Mouse (Mus musculus): ENCODE results near the gene Tekt3. TPM values are rescaled to one million over a fixed set of nuclear protein-coding genes. Genes with fewer than 3 reads are reported as not detected.

The Tekt3 gene
- polyA plus RNA-seq, 1 experiment from 2014 or later: 0.79 TPM

- ATAC-seq: no peak
- no peak overlapping the region for H3K4me3 ChIP-seq (ENCODE audit: low read depth, low read length)
- DNase-seq (ENCODE audit: low spot score): no peak
- H3K4me2 ChIP-seq (replicated peaks; ENCODE audit: low read depth, low read length): no peak overlapping the region
- no peak overlapping the region for H3K9ac ChIP-seq (replicated peaks; ENCODE audit: low read depth)
- H3K27ac ChIP-seq (ENCODE audit: low read length): no peak overlapping the region
- H3K36me3 ChIP-seq (ENCODE audit: insufficient read depth, low read length): peaks cover 41% of the 10 kb centered on the region
- 62% methylated on average over 4 of the region's 4 CpGs for WGBS
- TF ChIP-seq CTCF (IDR thresholded peaks at IDR 0.05) (no peak), EP300 (IDR thresholded peaks at IDR 0.05) (no peak)
- H3K4me1 ChIP-seq (ENCODE audit: insufficient read depth, low read depth, low read length): no peaks in the 10 kb centered on the region; the same call in none of the 2 replicates
- H3K27me3 ChIP-seq (replicated peaks; ENCODE audit: insufficient read depth, low read length): no peaks in the 10 kb centered on the region
- no peaks in the 10 kb centered on the region for H3K9me3 ChIP-seq (ENCODE audit: low read length)
These were observed 81.4 kb downstream of the Tekt3 start for GRCm38 (mm10) chr11:63142816-63143215.

- Histone ChIP-seq H3K27ac (ENCODE audit: low read length) (no peak overlapping the region), H3K27me3 (replicated peaks; ENCODE audit: insufficient read depth, low read length) (no peaks in the 10 kb centered on the region), H3K9ac (replicated peaks; ENCODE audit: low read depth) (no peak overlapping the region), H3K4me3 (ENCODE audit: low read depth, low read length) (no peak overlapping the region), H3K4me1 (ENCODE audit: insufficient read depth, low read depth, low read length) (no peaks in the 10 kb centered on the region; the same call in none of the 2 replicates), H3K4me2 (replicated peaks; ENCODE audit: low read depth, low read length) (no peak overlapping the region), H3K9me3 (ENCODE audit: low read length) (no peaks in the 10 kb centered on the region), H3K36me3 (ENCODE audit: insufficient read depth, low read length) (peaks cover 36% of the 10 kb centered on the region)
- ATAC-seq: no peak
- TF ChIP-seq CTCF (IDR thresholded peaks at IDR 0.05) (no peak), EP300 (IDR thresholded peaks at IDR 0.05) (no peak)
- DNase-seq (ENCODE audit: low spot score): no peak
- 72% methylated on average over 8 of the region's 8 CpGs for WGBS
These were observed 82.0 kb downstream of the Tekt3 start for GRCm38 (mm10) chr11:63143486-63143885.

Other genes with a start within 250 kb of the Tekt3 start
- 50.3 and 62.8 TPM in 2 replicates for gene Trim16, start 241.4 kb upstream of the Tekt3 start, polyA plus RNA-seq (2015; fragmentation: Nextera tagmentation; extraction: Ambion mirVana)
- 0.27 TPM in 2 replicates for gene Fbxw10, start 214.6 kb upstream of the Tekt3 start, polyA plus RNA-seq (2015; fragmentation: Nextera tagmentation; extraction: Ambion mirVana)
- gene Tvp23b, start 182.2 kb upstream of the Tekt3 start, polyA plus RNA-seq (2015; fragmentation: Nextera tagmentation; extraction: Ambion mirVana): 68.5 and 73.0 TPM in 2 replicates
- 0.23 TPM in 1 of 2 replicates, not detected in the other for gene Cdrt4, start 110.5 kb upstream of the Tekt3 start, polyA plus RNA-seq (2015; fragmentation: Nextera tagmentation; extraction: Ambion mirVana)
- 523 and 539 TPM in 2 replicates for gene Pmp22, start 67.3 kb downstream of the Tekt3 start, polyA plus RNA-seq (2015; fragmentation: Nextera tagmentation; extraction: Ambion mirVana)